Mouse (Mus musculus) CH12.LX (cell line): ENCODE results near the gene Vtn. TPM values are rescaled to one million over a fixed set of nuclear protein-coding genes. Genes with fewer than 3 reads are reported as not detected.

Experiments
- DNase-seq: peaks from one replicate; pipeline ENCODE4 v3.0.0-alpha.2; 2013; ENCODE audit errors: extremely low read depth
- H3K27ac ChIP-seq: 2 replicates; pipeline ENCODE4 v1.5.1; 2012; ENCODE audit warnings: low read depth, mild to moderate bottlenecking, control low read depth, moderate library complexity; ENCODE audit not compliant: insufficient read depth
- H3K27me3 ChIP-seq: replicated peaks from 2 replicates; pipeline ENCODE3; 2012; ENCODE audit warnings: inconsistent platforms
- H3K36me3 ChIP-seq, 2 experiments: replicated peaks in 1 of 2; 2 replicates each; pipeline versions ENCODE3 to v1.6.1; 2012; ENCODE audit warnings: inconsistent platforms in 1 of 2, low read length in 1 of 2, mild to moderate bottlenecking in 1 of 2, mixed read lengths in 1 of 2, moderate library complexity in 1 of 2; ENCODE audit not compliant: control insufficient read depth in 1 of 2, insufficient read depth in 1 of 2
- H3K4me1 ChIP-seq, 2 experiments: 2 replicates each; pipeline ENCODE4 v1.6.1; 2012; ENCODE audit warnings: inconsistent platforms in 1 of 2, moderate library complexity in 1 of 2; ENCODE audit not compliant: insufficient read depth in 2 of 2, control insufficient read depth in 1 of 2
- H3K4me2 ChIP-seq: 2 replicates; pipeline ENCODE4 v1.6.1; 2012; ENCODE audit warnings: low read depth, mild to moderate bottlenecking, control low read depth; ENCODE audit not compliant: poor library complexity, insufficient read depth, severe bottlenecking
- H3K4me3 ChIP-seq, 3 experiments: fragments of 150-350 bp in 1 of 3; sonication (generic) in 1 of 3; replicated peaks in 1 of 3; 2 replicates each; pipeline versions ENCODE3 to v1.5.1; 2011 to 2012; ENCODE audit warnings: low read depth in 2 of 3, low read length in 2 of 3, mild to moderate bottlenecking in 2 of 3, moderate library complexity in 2 of 3, control low read depth in 1 of 3, improper control_type of control experiment in 1 of 3, inconsistent platforms in 1 of 3, mixed read lengths in 1 of 3; ENCODE audit not compliant: poor library complexity in 1 of 3
- H3K79me2 ChIP-seq: replicated peaks from 2 replicates; pipeline ENCODE4 v1.6.1; 2012; ENCODE audit warnings: mild to moderate bottlenecking, moderate library complexity; ENCODE audit not compliant: control insufficient read depth, poor library complexity, insufficient read depth, severe bottlenecking; ENCODE audit errors: extremely low read depth
- H3K9ac ChIP-seq: 2 replicates; pipeline ENCODE4 v1.6.1; 2012; ENCODE audit warnings: low read depth, mild to moderate bottlenecking, control low read depth, moderate library complexity; ENCODE audit not compliant: insufficient read depth
- H3K9me3 ChIP-seq: replicated peaks from 2 replicates; pipeline ENCODE3; 2012; ENCODE audit warnings: low read length, inconsistent platforms, mixed read lengths
- BHLHE40 ChIP-seq: IDR thresholded peaks from 2 replicates; pipeline ENCODE4 v1.6.1; 2011; ENCODE audit warnings: mild to moderate bottlenecking, low read depth, low read length, improper control_type of control experiment
- CTCF ChIP-seq, 2 experiments: IDR thresholded peaks in 1 of 2; conservative IDR thresholded peaks in 1 of 2; 2 replicates each; pipeline ENCODE4 v1.5.1; 2011 to 2012; ENCODE audit warnings: low read depth in 2 of 2, low read length in 2 of 2, improper control_type of control experiment in 1 of 2, inconsistent platforms in 1 of 2, mild to moderate bottlenecking in 1 of 2, moderate library complexity in 1 of 2
- ETS1 ChIP-seq: conservative IDR thresholded peaks from 2 replicates; pipeline ENCODE4 v1.6.1; 2012; ENCODE audit warnings: low read depth, mild to moderate bottlenecking, inconsistent platforms, low read length, improper control_type of control experiment, moderate library complexity
- IRF4 ChIP-seq: IDR thresholded peaks from 2 replicates; pipeline ENCODE4 v1.6.1; 2014; ENCODE audit warnings: low read depth, mild to moderate bottlenecking, inconsistent platforms, low read length, improper control_type of control experiment
- JUN ChIP-seq: IDR thresholded peaks from 2 replicates; pipeline ENCODE4 v1.6.1; 2011; ENCODE audit warnings: low read depth, mild to moderate bottlenecking, low read length, improper control_type of control experiment, moderate library complexity; ENCODE audit not compliant: insufficient read depth
- JUND ChIP-seq: conservative IDR thresholded peaks from 2 replicates; pipeline ENCODE4 v1.6.1; 2011; ENCODE audit warnings: low read depth, low read length, improper control_type of control experiment
- MAFK ChIP-seq: IDR thresholded peaks from 2 replicates; pipeline ENCODE4 v1.6.1; 2011; ENCODE audit warnings: low read length, improper control_type of control experiment; ENCODE audit not compliant: insufficient replicate concordance
- MAX ChIP-seq: IDR thresholded peaks from 2 replicates; pipeline ENCODE4 v1.6.1; 2011; ENCODE audit warnings: low read length, improper control_type of control experiment
- MYC ChIP-seq: IDR thresholded peaks from 2 replicates; pipeline ENCODE4 v1.6.1; 2011; ENCODE audit warnings: low read depth, mild to moderate bottlenecking, improper control_type of control experiment, low read length
- NELFE ChIP-seq: IDR thresholded peaks from 2 replicates; pipeline ENCODE4 v1.6.1; 2011; ENCODE audit warnings: low read depth, low read length, improper control_type of control experiment
- NRF1 ChIP-seq: IDR thresholded peaks from 2 replicates; pipeline ENCODE4 v1.6.1; 2014; ENCODE audit warnings: low read depth, mild to moderate bottlenecking, inconsistent platforms, low read length, improper control_type of control experiment, moderate library complexity
- SIN3A ChIP-seq: IDR thresholded peaks from 2 replicates; pipeline ENCODE4 v1.6.1; 2012; ENCODE audit warnings: low read length, improper control_type of control experiment, inconsistent platforms
- SMC3 ChIP-seq: IDR thresholded peaks from 2 replicates; pipeline ENCODE4 v1.6.1; 2011; ENCODE audit warnings: low read depth, low read length, improper control_type of control experiment
- TBP ChIP-seq: conservative IDR thresholded peaks from 2 replicates; pipeline ENCODE4 v1.6.1; 2011; ENCODE audit warnings: low read depth, low read length, improper control_type of control experiment
- TCF12 ChIP-seq: IDR thresholded peaks from 2 replicates; pipeline ENCODE4 v1.6.1; 2014; ENCODE audit warnings: low read depth, mild to moderate bottlenecking, inconsistent platforms, low read length, improper control_type of control experiment
- ZMIZ1 ChIP-seq: IDR thresholded peaks from 2 replicates; pipeline ENCODE4 v1.6.1; 2012; ENCODE audit warnings: low read depth, mild to moderate bottlenecking, inconsistent platforms, low read length, improper control_type of control experiment
- dilution Hi-C: fragments of 300-500 bp; cut with MboI; formaldehyde crosslinking; loops from 2 replicates; pipeline ENCODE4 v1.14.3; 2020; ENCODE audit warnings: low sequenced_read_pairs; ENCODE audit not compliant: extremely low pct_unique_long_range_greater_than_20kb, extremely low pct_ligation_motif_present
- in situ Hi-C: fragments of 300-500 bp; cut with MboI; formaldehyde crosslinking; loops from 3 replicates; pipeline ENCODE4 v1.14.3; 2019; ENCODE audit warnings: low sequenced_read_pairs, low pct_ligation_motif_present, low pct_unique_long_range_greater_than_20kb, mixed read lengths
- polyA plus RNA-seq: library from polyadenylated mRNA; unstranded; fragments of >175 nt; gene quantifications from 2 replicates; pipeline ENCODE4 v1.2.1, GENCODE M21; 2012; ENCODE audit warnings: low read depth; ENCODE audit not compliant: insufficient read length
- total RNA-seq, 2 experiments: library from RNA; depleted of rRNA; stranded (reverse); fragments of 300-350 nt in 1 of 2; fragments of >200 nt in 1 of 2; gene quantifications; 2 replicates each; pipeline ENCODE4 v1.2.3; 2012 to 2014

The Vtn gene
- total and polyA plus RNA-seq, 3 experiments, result not detected

- Histone ChIP-seq H3K9ac (no peak overlapping the region), H3K9me3 (no peaks in the 10 kb centered on the region), H3K27me3 (no peaks in the 10 kb centered on the region), H3K27ac (peak overlapping the region; percentile 9), H3K79me2 (peaks cover 74% of the 10 kb centered on the region), H3K4me2 (no peak overlapping the region), H3K4me3 (no peak overlapping the region), H3K4me1 (peaks cover 10 to 46% of the 10 kb centered on the region in 2 experiments; a peak in 3 of 4 replicates), H3K36me3 (peaks cover 38 to 58% of the 10 kb centered on the region in 2 experiments)
- dilution Hi-C loops, result no loop called here
- TF ChIP-seq TBP (no peak), JUN (no peak), IRF4 (no peak), JUND (no peak), ETS1 (no peak), MAX (no peak), SIN3A (no peak), TCF12 (no peak), SMC3 (no peak)
- peak; percentile 34 for DNase-seq
- in situ Hi-C loops, result no loop called here
Measured at GRCm38 (mm10) chr11:78545181-78545580, 46.3 kb downstream of the Vtn start.

GRCm38 (mm10) chr11:78547718-78548460 lies 49.0 kb downstream of the Vtn start:
- Histone ChIP-seq H3K9me3 (peaks cover 9% of the 10 kb centered on the region), H3K9ac (peak overlapping the region; percentile 58), H3K79me2 (peaks cover 72% of the 10 kb centered on the region), H3K36me3 (peaks cover 13 to 39% of the 10 kb centered on the region in 2 experiments), H3K4me3 (peak overlapping the region in 1 of 3 experiments; percentile 60), H3K4me2 (peak overlapping the region; percentile 94), H3K4me1 (peaks cover 10 to 52% of the 10 kb centered on the region in 2 experiments), H3K27me3 (no peaks in the 10 kb centered on the region), H3K27ac (peak overlapping the region; percentile 5; the same call in 1 of the 2 replicates)
- dilution Hi-C loops (no loop called here), in situ Hi-C loops (no loop called here)
- DNase-seq, result no peak
- TF ChIP-seq NRF1 (no peak), BHLHE40 (no peak), NELFE (no peak), ZMIZ1 (0 out of 2 replicates have a peak, but pooled peaks have one; percentile 28), MAFK (0 out of 2 replicates have a peak, but pooled peaks have one; percentile 12), SMC3 (no peak), CTCF (conservative IDR thresholded peaks at IDR 0.05 in 1 of 2, IDR thresholded peaks at IDR 0.05 in 1 of 2; ENCODE audit: low read depth in 2 of 2, low read length in 2 of 2) (no peak), MYC (0 out of 2 replicates have a peak, but pooled peaks have one; percentile 22)
- TF ChIP-seq, all 38 proteins: peak for 3
